Mouse (Mus musculus) spleen, adult 18-20 months (tissue): ENCODE measurements around the gene Snap47.
A peak's percentile ranks its signal among the peaks of the same experiment; 100 is the strongest.

Source experiments
- DNase-seq, 2 experiments: peaks; one replicate each; pipeline ENCODE4 v3.0.0; 2022; ENCODE audit warnings: mixed read lengths in 2 of 2

The Snap47 gene

DNA sequence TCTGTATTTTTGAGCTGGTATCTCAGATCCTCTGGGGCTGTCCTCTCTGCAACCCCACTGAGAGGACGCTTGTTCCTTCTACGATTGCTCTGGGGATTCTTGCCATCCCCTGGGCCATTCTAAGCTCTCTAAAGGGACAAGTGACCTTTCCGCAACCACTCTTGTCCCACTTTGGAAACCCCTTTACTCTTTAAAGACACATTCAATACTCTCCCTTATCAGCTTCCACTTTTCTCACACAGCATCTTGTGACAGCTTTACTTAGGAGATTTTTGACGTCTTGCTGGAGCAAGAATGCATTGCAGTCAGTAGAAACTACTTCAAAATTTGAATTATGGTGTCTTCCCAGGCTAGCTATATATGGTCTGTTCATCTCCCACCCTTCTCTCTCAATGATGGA lies at the start of gene Snap47:
Snap47 (minus strand) TSS at position 101 of the 400 bp plus-strand sequence.
- no peak for DNase-seq

DNA sequence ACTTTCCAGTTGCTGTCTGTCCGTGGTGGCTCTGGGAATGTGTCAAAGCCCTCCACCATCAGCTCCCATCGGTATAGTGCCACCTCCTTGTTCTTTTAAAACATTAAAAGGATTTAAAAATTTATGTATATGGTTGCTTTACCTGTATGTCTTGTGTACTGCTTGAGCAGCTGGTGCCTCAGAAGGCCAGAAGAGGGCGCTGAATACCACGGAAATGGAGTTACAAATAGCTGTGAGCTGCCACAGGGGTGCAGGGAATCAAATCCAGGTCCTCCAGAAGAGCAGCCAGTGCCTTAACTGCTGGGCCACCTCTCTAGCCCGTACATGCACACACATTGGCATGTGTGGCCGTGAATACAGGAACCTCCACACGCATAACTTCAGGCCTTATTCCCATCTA lies 46.8 kb upstream of the Snap47 start:
- no peak for DNase-seq

DNA sequence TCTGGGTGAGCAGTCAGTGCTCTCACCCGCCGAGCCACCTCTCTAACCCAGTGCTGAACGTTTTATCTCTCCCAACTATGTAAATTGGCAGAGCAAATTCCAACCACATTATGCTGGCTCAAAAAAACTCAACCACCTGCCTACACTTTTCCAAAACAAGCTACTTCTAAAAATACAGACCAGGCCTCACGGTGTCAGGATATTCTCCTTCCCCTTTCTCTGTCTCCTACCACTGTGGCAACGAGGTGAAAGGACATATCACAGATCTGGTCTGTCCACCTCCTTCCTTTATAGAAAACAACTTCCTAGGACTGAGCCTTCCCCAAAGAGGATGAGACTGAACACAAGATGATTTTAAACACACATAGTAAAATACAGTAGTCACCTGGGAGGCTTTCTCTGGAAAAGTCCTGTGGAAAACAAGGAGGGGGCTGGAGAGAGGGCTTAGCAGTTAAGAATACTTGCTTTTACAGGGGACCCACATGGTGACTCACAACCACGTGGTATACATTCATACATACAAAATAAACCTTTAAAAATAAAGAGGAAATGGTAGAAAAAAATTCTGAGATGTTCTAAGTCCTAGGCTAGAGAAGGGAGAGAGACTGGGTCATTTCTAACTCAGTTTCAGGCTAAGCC lies 45.8 kb upstream of the Snap47 start:
- no peak for DNase-seq

DNA sequence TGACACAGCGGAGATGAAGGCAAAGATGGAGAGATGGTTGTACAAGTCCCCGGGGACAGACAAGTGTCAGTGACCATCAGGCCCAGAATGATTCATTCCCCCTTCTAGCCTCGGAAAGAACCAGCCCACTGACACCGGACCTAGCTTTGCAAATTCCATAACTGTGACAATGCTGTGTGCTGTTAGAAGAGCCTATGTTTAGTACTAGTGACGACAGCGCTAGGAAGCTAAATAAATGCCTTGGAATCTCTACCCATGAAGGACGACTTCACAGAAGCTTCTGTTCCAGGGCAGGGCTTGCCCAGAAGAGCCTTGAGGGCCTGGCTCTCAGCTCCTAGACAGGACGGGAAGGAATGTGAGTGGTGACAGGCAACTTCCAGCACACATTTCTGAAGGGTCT lies 35.2 kb upstream of the Snap47 start:
- no peak for DNase-seq

DNA sequence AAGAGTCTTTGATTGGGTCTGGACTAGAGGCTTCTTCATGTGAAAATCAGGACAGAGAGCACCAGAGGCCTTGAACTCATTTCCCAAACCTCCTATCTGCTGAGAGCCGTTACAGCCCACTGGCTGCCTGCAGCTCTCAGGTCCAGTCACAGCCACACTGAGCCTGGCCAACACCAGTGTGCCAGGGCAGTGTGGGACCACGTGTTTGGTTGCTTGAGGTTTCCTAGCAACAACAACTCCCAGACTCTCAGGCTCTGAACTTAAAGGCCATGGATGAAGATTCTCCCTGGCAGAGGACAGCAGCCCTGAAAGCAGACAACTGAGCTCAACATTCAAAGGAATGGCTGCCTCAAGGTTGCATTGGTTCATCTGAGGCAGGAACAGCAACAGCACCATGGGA lies 34.7 kb upstream of the Snap47 start:
- DNase-seq, result no peak

GRCm38 (mm10) chr11:59483212-59483611 lies 32.2 kb upstream of the Snap47 start:
- peak in 1 of 2 experiments; percentile 29 for DNase-seq

- DNase-seq, result no peak
Observed at GRCm38 (mm10) chr11:59477240-59477639, 26.3 kb upstream of the Snap47 start.

- peak; percentile 78 to 88 for DNase-seq
Observed at GRCm38 (mm10) chr11:59472326-59472677, 21.3 kb upstream of the Snap47 start, which contains the start of gene Zfp867. Gene Zfp867, minus strand, starts transcription at chr11:59472474.

DNA sequence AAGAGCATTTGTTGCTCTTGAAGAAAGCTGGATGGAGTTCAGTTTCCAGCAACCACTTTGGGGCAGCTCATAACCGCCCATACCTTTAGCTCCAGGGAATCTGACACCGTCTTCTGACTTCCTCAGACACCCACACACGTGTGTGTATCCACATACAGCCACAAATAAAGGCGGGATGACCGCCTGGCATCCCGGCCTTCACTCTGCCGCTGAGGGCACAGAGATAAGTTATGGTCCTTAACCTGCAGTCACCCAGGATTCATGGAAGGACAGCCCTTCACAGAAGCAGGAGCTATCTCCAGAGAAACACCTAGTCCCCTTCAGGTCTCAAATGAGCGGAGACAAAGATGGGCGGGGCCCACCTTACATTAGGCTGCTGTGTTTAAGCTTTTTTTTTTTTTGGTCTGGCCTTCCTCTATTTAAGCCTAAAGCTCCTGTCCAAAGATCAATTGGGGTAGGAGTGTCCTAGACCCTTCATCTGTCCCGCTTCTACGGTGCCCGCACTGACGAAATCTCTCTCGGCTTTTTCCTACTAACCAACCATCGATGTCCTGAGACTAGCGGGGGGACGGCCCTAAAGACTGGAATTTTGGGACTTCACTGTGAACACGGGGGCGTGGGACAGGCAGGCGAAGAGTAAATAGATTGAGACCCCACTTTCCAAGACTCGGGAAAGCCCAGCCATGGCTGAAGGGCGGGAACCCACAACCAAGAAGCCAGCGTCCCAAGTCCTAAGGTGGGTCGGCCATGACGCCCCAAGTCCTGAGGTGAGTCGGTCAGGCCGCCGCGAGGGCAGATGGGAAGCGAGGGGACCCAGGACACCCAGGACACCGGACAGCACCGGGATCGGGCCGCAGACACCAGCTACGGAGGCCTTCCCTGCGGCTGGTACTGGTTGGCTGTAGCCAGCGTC lies 20.7 kb upstream of the Snap47 start:
- no peak for DNase-seq

GRCm38 (mm10) chr11:59460459-59460858 lies 9.5 kb upstream of the Snap47 start:
- DNase-seq, result no peak

- no peak for DNase-seq
Observed at GRCm38 (mm10) chr11:59458973-59459372, 8.0 kb upstream of the Snap47 start.

GRCm38 (mm10) chr11:59456891-59457290 lies 5.9 kb upstream of the Snap47 start:
- DNase-seq, result no peak

DNA sequence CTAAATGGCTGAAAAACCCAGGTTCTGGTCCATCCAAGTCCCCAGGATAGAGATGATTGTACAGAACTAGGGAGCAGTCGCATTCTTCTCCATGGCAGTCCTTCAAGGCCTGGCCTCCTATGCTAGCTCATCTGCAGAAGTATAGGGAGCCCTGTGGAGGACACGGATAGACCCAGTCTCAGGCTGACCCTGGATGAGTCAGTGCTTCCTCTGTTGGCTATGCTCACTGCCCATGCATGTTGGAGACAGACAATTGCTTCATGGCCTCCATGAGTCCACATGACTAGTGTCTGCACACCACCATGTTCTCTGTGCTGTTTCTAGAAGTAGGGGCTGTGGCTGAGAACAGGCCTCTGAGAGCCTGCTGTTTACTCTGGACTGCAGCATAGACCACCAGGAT lies 5.4 kb upstream of the Snap47 start:
- no peak for DNase-seq

- DNase-seq, result no peak
Observed at GRCm38 (mm10) chr11:59450230-59450771, 685 bp downstream of the Snap47 start.

- DNase-seq, result peak; percentile 85 to 91
Observed at GRCm38 (mm10) chr11:59449741-59450229, 1.2 kb downstream of the Snap47 start, which contains the start of gene Jmjd4. Gene Jmjd4, plus strand, starts transcription at chr11:59450045.

DNA sequence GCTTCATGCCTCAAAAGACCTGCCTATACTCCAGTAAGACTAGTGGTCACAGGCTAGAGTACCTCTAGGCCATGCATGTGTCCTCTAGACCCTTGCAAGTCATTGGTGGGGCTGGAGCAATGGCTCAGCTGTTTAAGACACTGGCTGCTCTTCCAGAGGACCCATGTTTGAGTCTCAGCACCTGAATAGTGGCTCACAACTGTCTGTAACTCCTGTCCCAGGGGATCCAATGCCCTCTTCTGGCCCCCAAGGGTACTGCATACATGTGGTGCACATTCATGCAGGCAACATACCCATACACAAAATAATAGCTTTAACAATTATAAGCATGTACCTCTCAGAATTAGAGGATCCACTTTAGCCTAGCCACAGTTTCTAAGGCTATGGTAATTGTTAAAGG lies 7.9 kb downstream of the Snap47 start:
- DNase-seq, result no peak

GRCm38 (mm10) chr11:59437954-59438353 lies 13.0 kb downstream of the Snap47 start:
- DNase-seq, result no peak

DNA sequence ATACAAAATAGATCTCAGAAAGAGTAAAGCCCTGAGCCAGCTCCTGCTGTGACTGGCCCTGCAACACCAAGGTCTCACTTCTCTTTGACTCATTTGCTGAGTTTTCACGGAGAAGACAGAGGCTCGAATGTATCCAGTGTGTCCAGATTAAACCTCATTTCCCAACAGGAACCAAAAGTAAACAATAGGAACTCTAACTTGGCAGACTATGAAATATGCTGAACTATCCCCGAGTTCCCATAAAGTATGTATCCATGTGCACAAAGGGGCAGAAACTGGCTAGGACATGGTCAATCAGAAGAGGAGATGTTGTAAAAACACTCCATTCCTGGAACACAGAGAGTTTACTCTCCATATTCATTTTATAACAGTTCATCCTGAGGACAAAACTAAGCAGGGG lies 18.7 kb downstream of the Snap47 start:
- no peak for DNase-seq

- no peak for DNase-seq
Observed at GRCm38 (mm10) chr11:59429959-59430358, 21.0 kb downstream of the Snap47 start.

DNA sequence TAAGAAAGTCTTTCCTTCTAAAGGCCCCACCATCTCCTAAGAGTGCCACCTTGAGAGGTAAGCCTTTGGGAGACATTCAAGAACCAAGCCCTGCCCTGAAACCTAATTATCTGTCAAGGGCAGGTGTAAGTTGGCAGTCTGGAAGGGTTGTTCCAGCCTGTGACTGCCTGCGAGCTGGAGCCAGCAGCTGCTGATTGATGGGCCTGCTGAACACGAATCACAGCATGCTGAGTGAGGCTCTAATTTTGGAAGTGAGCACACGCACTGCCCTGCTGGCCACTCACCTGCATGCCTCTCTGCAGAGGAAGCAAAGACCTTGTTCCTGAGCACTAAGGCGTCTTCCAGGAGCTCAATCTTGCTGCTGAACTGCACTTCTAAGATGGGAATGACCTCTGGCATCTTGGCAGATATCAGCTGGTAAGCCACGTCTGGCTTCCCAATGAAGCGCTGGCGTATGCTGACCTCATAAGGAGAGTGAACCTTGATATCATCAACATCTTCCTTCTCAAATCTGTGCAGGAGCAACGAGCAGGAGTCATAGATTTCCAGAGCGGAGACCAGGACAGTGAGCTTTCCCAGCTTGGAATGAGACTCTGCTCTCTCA lies 22.8 kb downstream of the Snap47 start:
- no peak for DNase-seq

DNA sequence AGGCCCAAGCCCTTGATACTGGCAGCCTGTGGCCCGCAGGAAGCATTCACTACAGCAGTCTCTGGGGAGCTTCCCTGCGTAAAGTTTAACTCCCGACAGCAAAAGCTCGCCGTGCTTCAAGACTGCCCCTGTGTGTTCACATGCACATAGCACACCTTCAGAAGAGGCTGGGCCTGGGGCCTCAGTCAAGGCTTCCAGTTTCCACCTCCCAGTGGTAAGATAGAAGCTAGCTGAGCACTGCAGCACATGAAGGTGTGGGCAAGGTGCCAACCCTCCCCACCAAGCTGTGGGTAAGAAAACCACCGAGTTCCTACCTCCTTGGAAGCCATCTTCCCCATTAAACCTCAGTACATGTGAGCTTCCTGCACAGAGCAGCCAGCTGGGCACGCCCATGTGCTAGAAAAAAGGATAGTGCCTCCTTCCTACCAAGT lies 25.3 kb downstream of the Snap47 start:
- peak; percentile 14 to 25 for DNase-seq

DNA sequence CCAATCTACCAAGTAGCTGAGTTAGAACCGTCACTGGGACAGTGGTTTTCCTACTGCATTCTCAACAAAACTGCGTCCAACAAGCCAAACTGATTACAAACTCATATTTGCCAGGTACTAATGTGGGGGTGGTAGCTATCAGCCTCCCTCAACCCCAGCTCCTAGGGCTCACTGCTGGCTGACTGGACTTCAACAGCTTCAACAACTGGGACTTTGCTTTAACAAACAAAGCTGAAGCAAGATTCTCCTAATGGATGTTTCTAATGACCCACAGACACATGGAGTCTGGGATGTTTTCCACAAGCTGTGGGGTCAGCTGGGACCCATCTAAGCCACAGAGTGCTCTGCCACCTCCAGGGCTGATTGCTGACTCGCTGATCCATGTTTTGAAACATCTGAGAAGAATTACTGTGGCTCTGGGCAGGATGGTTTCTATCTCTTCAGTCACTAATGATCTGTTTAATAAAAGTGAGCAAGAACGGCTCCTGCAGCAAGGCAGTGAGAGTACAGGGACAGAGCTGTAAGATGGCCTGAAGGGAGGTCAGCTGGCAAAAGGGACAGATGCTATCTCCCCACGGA lies 27.9 kb downstream of the Snap47 start:
- DNase-seq, result no peak

- DNase-seq, result no peak
Observed at GRCm38 (mm10) chr11:59421967-59422366, 29.0 kb downstream of the Snap47 start.
